Mouse (Mus musculus): ENCODE measurements around the gene Ppp1r3g. TPM values are rescaled to one million over a fixed set of nuclear protein-coding genes. Genes with fewer than 3 reads are reported as not detected.

Ppp1r3g gene
- 0.29 and 0.31 TPM in 2 replicates for polyA plus RNA-seq (2015; fragmentation: Nextera tagmentation; extraction: Ambion mirVana)

GRCm38 (mm10) chr13:35958539-35958938 lies at the start of gene Ppp1r3g:
TSS of gene Ppp1r3g (plus strand) at chr13:35958839.

Other genes with a start within 250 kb of the Ppp1r3g start
- gene Rpp40, start 52.5 kb upstream of the Ppp1r3g start, polyA plus RNA-seq (2015; fragmentation: Nextera tagmentation; extraction: Ambion mirVana): 9.5 and 10.1 TPM in 2 replicates
- gene Fars2, start 158.6 kb downstream of the Ppp1r3g start, polyA plus RNA-seq (2015; fragmentation: Nextera tagmentation; extraction: Ambion mirVana): 36.4 and 37.9 TPM in 2 replicates
- 14.5 and 17.6 TPM in 2 replicates for gene Lyrm4, start 158.7 kb downstream of the Ppp1r3g start, polyA plus RNA-seq (2015; fragmentation: Nextera tagmentation; extraction: Ambion mirVana)